Mouse (Mus musculus) C3H10T1/2 (cell line): ENCODE data around the gene Gm21366. TPM values are rescaled to one million over a fixed set of nuclear protein-coding genes. Genes with fewer than 3 reads are reported as not detected.

Source experiments
- polyA plus RNA-seq, 2 experiments: library from polyadenylated mRNA; unstranded; fragments of >200 nt; fragmentation: generic; extraction: Trizol; gene quantifications; one replicate each; pipeline ENCODE4 v1.2.1; 2012; ENCODE audit warnings: missing spikeins in 2 of 2

Gm21366 gene
- not detected for polyA plus RNA-seq

DNA sequence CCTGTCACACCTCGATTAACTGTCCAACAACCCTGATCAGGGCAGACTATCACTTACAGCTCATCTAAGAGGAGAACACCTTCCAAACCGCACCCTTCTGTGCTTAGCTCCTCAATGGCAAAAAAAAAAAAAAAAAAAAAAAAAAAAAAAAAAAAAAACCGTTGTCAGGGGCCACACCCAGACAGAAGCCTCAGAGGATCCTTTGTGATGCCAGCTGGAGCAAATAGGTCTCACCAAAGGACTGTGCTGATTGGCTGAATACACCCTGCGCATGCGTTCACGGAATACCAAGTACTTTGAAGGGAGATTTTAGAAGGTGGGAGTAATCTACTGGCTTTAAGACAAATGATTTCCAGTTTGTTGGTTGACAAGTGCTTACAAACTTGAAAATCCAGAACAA, at the start of gene Gm21366:
TSS of gene Gm21366 (minus strand) at position 101 of the 400 bp plus-strand sequence.

